Mouse (Mus musculus): ENCODE results near the gene Ttc33.

GRCm38 (mm10) chr15:5262095-5262667, 76.9 kb downstream of the Ttc33 start:
- no peak for TF ChIP-seq CTCF (IDR thresholded peaks at IDR 0.05 in 2 of 3, conservative IDR thresholded peaks at IDR 0.05 in 1 of 3; ENCODE audit: control insufficient read depth in 1 of 3, insufficient read depth in 1 of 3, low read depth in 2 of 3, low read length in 3 of 3, poor library complexity in 1 of 3, severe bottlenecking in 1 of 3)
- no peak for TF ChIP-seq MAFK (IDR thresholded peaks at IDR 0.05; ENCODE audit: borderline replicate concordance, low read depth, low read length)
- TF ChIP-seq HCFC1 (IDR thresholded peaks at IDR 0.05; ENCODE audit: low read depth, low read length) = no peak
- no peak for TF ChIP-seq E2F4 (IDR thresholded peaks at IDR 0.05; ENCODE audit: borderline replicate concordance, low read depth, low read length)
- no peak for TF ChIP-seq EP300 (IDR thresholded peaks at IDR 0.05; ENCODE audit: low read depth in 1 of 2, low read length in 2 of 2)
- no peak for TF ChIP-seq POLR2AphosphoS5 (IDR thresholded peaks at IDR 0.05; ENCODE audit: borderline replicate concordance, low read depth, low read length)
- no peak for TF ChIP-seq POLR2A (IDR thresholded peaks at IDR 0.05; ENCODE audit: control insufficient read depth in 1 of 2, insufficient read depth in 1 of 2, low read depth in 1 of 2, low read length in 2 of 2, poor library complexity in 1 of 2)
- TF ChIP-seq NRF1 (IDR thresholded peaks at IDR 0.05; ENCODE audit: insufficient read depth, low read depth, low read length, poor library complexity, severe bottlenecking) = no peak
- no peak for TF ChIP-seq POLR2AphosphoS2 (IDR thresholded peaks at IDR 0.05; ENCODE audit: low read length)
- TF ChIP-seq USF2 (IDR thresholded peaks at IDR 0.05; ENCODE audit: borderline replicate concordance in 1 of 2, insufficient read depth in 1 of 2, low read depth in 1 of 2, low read length in 2 of 2) = no peak
- TF ChIP-seq KAT2A (conservative IDR thresholded peaks at IDR 0.05; ENCODE audit: low read depth, low read length) = no peak
- TF ChIP-seq MAX (IDR thresholded peaks at IDR 0.05; ENCODE audit: low read length) = no peak
